Mouse (Mus musculus) kidney, embryonic 14.5 days (tissue): ENCODE data around the gene Adamts14. TPM values are rescaled to one million over a fixed set of nuclear protein-coding genes. Genes with fewer than 3 reads are reported as not detected.

Experiments
- ATAC-seq: fragments of 200-750 bp; cut with Nextera tagmentation; 2 replicates; pipeline ENCODE4 v1.8.0; 2017; ENCODE audit warnings: moderate number of reproducible peaks, mild to moderate bottlenecking, moderate TSS enrichment, moderate library complexity; ENCODE audit not compliant: low FRiP score, low TSS enrichment
- H3K27ac ChIP-seq: fragments of 300-500 bp; sonication (generic); 2 replicates; pipeline ENCODE4 v1.5.1; 2014; ENCODE audit warnings: low read depth, mild to moderate bottlenecking, low read length, moderate library complexity, mixed read lengths
- H3K27me3 ChIP-seq: fragments of 300-500 bp; sonication (generic); 2 replicates; pipeline ENCODE4 v1.6.1; 2014; ENCODE audit warnings: mild to moderate bottlenecking, low read length; ENCODE audit not compliant: control insufficient read depth, insufficient read depth
- H3K36me3 ChIP-seq: fragments of 300-500 bp; sonication (generic); 2 replicates; pipeline ENCODE4 v1.6.1; 2014; ENCODE audit warnings: low read length, mixed read lengths; ENCODE audit not compliant: control insufficient read depth, insufficient read depth
- H3K4me1 ChIP-seq: fragments of 300-500 bp; sonication (generic); 2 replicates; pipeline ENCODE4 v1.6.1; 2014; ENCODE audit warnings: low read length, mixed read lengths; ENCODE audit not compliant: control insufficient read depth, insufficient read depth
- H3K4me2 ChIP-seq: fragments of 300-500 bp; sonication (generic); replicated peaks from 2 replicates; pipeline ENCODE4 v1.6.1; 2014; ENCODE audit warnings: low read depth, mild to moderate bottlenecking, low read length
- H3K4me3 ChIP-seq: fragments of 300-500 bp; sonication (generic); 2 replicates; pipeline ENCODE4 v1.5.1; 2014; ENCODE audit warnings: mild to moderate bottlenecking, low read length
- H3K9ac ChIP-seq: fragments of 300-500 bp; sonication (generic); 2 replicates; pipeline ENCODE4 v1.6.1; 2014; ENCODE audit warnings: low read depth, mild to moderate bottlenecking, low read length, moderate library complexity
- H3K9me3 ChIP-seq: fragments of 300-500 bp; sonication (generic); 2 replicates; pipeline ENCODE4 v1.6.1; 2016; ENCODE audit warnings: low read length; ENCODE audit not compliant: control insufficient read depth
- WGBS: fragments of 180-500 bp; shearing (Covaris S2); extraction: QIAGEN DNeasy Blood & Tissue Kit; methylation state at CpG from one replicate; pipeline ENCODE4 v1.1.7; 2014; 5-methylcytosine and 5-hydroxymethylcytosine counted together
- polyA plus RNA-seq: library from polyadenylated mRNA; unstranded; fragments of >200 nt; fragmentation: Nextera tagmentation; extraction: Ambion mirVana; gene quantifications from 2 replicates; pipeline ENCODE4 v1.2.1, GENCODE M21; 2014

Adamts14 gene
- polyA plus RNA-seq, 1 experiment from 2014 or later: 1.3 TPM

DNA sequence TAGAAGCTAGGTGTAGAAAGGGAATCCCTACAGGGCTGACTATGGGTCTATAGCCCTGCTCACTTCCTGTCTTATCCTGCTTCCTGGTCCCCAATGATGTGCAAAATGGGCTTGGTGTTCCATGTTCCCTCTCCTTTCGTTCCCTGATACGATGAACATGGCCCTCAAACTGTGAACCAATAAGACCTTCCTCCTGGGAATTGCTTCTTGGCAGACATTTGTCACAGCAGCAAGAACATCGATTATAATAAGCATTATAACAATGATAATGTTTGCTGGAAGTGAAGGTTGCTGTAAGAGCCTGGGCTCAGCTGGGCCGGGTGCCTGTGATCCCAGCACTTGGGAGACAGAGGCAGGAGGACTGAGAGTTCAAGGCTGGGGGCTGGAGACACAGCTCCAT lies 11.1 kb upstream of the Adamts14 start:
- Histone ChIP-seq H3K9ac (no peak overlapping the region), H3K4me3 (no peak overlapping the region), H3K36me3 (no peaks in the 10 kb centered on the region), H3K9me3 (no peaks in the 10 kb centered on the region), H3K27ac (no peak overlapping the region), H3K4me2 (no peak overlapping the region), H3K27me3 (no peaks in the 10 kb centered on the region), H3K4me1 (peaks cover 14% of the 10 kb centered on the region; the same call in 1 of the 2 replicates)
- 91% methylated on average over 4 of the region's 4 CpGs for WGBS
- ATAC-seq: no peak

DNA sequence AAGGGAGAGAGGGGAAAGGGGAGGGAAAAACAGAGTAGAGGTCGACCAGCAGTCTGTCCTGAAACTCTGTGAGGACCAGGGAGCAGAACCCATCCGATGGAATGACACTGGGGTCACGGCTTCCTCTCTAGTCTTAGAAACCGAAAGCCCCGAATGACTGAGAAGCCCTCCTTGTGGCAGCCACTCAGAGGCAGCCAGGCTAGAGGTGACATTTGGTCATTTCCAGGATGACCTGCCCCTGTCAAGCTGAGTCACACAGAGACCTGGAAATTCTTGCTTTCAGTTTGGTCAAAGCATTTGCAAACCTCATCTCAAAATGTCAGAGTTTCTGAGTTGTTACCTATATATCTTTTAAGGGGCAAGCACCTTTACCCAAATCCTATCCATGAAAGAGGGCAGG lies 7.9 kb upstream of the Adamts14 start:
- no peak for ATAC-seq
- Histone ChIP-seq H3K9ac (no peak overlapping the region), H3K4me3 (no peak overlapping the region), H3K27me3 (no peaks in the 10 kb centered on the region), H3K36me3 (no peaks in the 10 kb centered on the region), H3K9me3 (no peaks in the 10 kb centered on the region), H3K4me1 (peaks cover 13% of the 10 kb centered on the region; the same call in 1 of the 2 replicates), H3K4me2 (no peak overlapping the region), H3K27ac (no peak overlapping the region)
- 66% methylated on average over 5 of the region's 5 CpGs for WGBS

DNA sequence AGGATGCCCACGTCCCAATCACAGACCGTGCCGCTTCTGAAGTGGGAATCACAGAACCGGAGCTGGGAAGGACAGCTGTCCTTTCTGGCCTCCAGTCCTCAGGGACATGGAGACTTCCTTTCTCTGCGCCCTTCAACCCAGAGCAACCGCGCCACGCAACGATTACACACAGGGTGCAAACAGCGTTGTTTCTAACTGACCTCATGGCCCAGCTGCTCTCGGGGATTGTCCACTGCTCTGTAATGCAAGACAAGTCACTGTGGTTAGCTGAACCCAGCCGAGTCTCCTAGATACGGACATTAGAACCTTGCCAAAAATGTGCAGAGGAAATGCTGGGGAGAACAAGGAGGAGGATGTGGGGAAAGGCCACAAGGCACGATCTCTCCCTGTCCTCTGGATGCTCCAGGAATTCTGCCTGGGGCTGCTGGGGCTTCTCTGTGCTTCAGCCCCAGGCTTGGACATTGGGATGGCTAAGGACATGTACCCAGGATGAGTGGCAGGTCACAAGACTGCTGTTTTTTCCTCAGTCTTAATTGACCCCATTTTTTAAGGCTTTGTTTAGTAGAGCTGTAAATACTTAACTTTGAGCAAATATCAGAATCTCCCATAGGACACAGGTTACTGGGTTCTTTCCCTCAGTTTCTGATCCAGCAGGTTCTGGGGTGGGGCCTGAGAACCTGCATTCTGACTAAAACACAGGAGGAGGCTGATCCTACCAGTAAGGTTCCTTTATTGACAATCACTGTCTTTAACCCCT lies 4.9 kb upstream of the Adamts14 start:
- Histone ChIP-seq H3K36me3 (no peaks in the 10 kb centered on the region), H3K9ac (no peak overlapping the region), H3K4me2 (no peak overlapping the region), H3K9me3 (no peaks in the 10 kb centered on the region), H3K27me3 (no peaks in the 10 kb centered on the region; the same call in 1 of the 2 replicates), H3K4me1 (0 out of 2 replicates have a peak, but pooled peaks cover 7% of the 10 kb centered on the region), H3K4me3 (no peak overlapping the region), H3K27ac (no peak overlapping the region)
- WGBS: 60% methylated on average over 14 of the region's 14 CpGs
- no peak for ATAC-seq

DNA sequence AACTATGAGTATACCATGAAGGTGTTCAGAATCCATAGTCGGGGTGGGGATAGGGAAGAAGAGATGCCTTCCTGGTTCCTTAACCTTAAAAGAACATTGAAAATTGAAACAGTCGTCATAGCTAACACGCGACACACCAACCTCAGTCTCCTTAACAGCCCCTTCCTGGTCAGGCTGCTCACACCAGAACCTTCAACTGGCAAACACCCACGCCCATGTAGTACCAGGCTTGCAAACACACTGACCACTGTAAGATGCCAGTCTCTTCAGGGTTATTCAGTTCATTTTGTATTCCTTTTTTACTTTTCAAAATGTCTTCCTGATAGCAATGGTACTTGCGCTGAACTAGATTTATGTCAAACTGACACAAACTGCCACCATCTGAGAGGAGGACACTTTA lies 3.8 kb upstream of the Adamts14 start:
- H3K9me3 ChIP-seq: no peaks in the 10 kb centered on the region
- 95% methylated on average over 6 of the region's 6 CpGs for WGBS
- no peak overlapping the region for H3K4me2 ChIP-seq
- H3K9ac ChIP-seq: no peak overlapping the region
- H3K36me3 ChIP-seq: no peaks in the 10 kb centered on the region
- H3K4me3 ChIP-seq: no peak overlapping the region
- ATAC-seq: no peak
- no peaks in the 10 kb centered on the region; the same call in 1 of the 2 replicates for H3K27me3 ChIP-seq
- no peak overlapping the region for H3K27ac ChIP-seq
- H3K4me1 ChIP-seq: 0 out of 2 replicates have a peak, but pooled peaks cover 12% of the 10 kb centered on the region

DNA sequence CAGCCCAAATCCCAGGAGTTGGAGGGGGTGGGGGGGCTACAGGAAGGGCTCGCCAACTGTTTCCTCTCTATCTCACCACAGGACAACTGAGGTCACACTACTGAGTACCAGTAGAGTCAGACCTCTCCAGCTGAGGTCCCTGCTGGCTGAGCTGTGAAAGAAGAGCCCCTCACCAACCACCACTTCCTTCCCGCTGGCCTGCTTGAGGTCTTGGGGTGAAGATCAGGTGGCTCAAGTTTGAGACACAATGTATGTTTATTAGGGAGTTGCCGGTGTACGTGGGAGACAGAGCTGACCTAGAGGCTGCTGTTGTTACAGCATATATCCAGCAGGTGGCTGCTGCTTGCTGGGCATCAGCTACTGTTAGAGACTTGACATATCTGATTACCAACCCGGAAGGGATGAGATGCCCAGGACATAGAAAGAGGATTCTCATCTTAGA lies 2.5 kb upstream of the Adamts14 start:
- H3K4me3 ChIP-seq: no peak overlapping the region
- H3K27me3 ChIP-seq: no peaks in the 10 kb centered on the region; the same call in 1 of the 2 replicates
- H3K4me1 ChIP-seq: 0 out of 2 replicates have a peak, but pooled peaks cover 12% of the 10 kb centered on the region
- no peak overlapping the region for H3K4me2 ChIP-seq
- no peaks in the 10 kb centered on the region for H3K9me3 ChIP-seq
- H3K36me3 ChIP-seq: no peaks in the 10 kb centered on the region
- WGBS: 3% methylated on average over 5 of the region's 5 CpGs
- no peak overlapping the region for H3K9ac ChIP-seq
- ATAC-seq: peak; percentile 37; the same call in 1 of the 2 replicates
- no peak overlapping the region for H3K27ac ChIP-seq

DNA sequence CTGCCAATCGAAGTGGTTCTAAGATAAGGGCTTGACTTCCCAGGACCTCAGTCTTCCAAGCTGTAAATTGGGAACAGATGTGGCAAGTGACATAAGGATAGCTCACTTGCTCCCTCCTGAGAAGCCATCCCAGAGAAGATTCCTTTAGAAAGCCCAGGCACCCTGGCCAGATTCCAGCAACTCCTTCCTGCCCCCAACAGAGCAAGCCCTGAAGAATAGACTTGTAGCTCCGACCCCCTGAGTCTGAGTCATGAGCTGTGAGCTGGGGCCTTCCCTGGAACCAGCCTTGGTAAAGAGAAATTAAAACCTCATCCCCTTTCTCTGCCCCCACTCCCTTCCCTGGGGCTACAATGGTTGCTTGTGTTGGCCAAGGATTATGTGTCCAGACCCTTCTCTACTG lies 1.3 kb upstream of the Adamts14 start:
- WGBS: 63% methylated on average over 2 of the region's 2 CpGs
- H3K4me3 ChIP-seq: no peak overlapping the region
- H3K4me1 ChIP-seq: 0 out of 2 replicates have a peak, but pooled peaks cover 12% of the 10 kb centered on the region
- ATAC-seq: no peak
- H3K36me3 ChIP-seq: no peaks in the 10 kb centered on the region
- H3K27ac ChIP-seq: no peak overlapping the region
- no peaks in the 10 kb centered on the region for H3K9me3 ChIP-seq
- no peak overlapping the region for H3K4me2 ChIP-seq
- H3K9ac ChIP-seq: no peak overlapping the region
- no peaks in the 10 kb centered on the region; the same call in 1 of the 2 replicates for H3K27me3 ChIP-seq

DNA sequence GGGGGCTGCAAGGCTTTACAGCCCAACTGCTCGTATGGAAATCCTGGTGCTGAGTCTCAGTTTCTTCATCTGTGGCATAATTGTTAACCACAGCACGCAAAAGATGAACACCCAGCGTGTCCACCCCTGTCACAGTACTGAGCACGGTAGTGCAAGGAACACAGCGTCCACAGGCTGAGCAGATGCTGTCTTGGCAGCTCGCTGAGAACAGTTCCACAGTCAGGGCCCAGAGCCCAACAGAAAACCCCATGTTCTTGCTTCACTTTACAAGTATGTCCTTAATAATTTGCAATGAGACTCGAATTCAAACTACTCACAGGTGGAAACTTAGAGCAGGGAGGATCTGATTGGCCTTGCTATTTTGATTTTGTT lies 592 bp upstream of the Adamts14 start:
- Histone ChIP-seq H3K27ac (no peak overlapping the region), H3K9me3 (no peaks in the 10 kb centered on the region), H3K36me3 (no peaks in the 10 kb centered on the region), H3K27me3 (no peaks in the 10 kb centered on the region; the same call in 1 of the 2 replicates), H3K4me2 (peak overlapping the region; percentile 86), H3K4me1 (0 out of 2 replicates have a peak, but pooled peaks cover 12% of the 10 kb centered on the region), H3K9ac (0 out of 2 replicates have a peak overlapping the region, but pooled peaks have one; percentile 67), H3K4me3 (peak overlapping the region; percentile 54)
- ATAC-seq: no peak
- WGBS: 51% methylated on average over 7 of the region's 7 CpGs

DNA sequence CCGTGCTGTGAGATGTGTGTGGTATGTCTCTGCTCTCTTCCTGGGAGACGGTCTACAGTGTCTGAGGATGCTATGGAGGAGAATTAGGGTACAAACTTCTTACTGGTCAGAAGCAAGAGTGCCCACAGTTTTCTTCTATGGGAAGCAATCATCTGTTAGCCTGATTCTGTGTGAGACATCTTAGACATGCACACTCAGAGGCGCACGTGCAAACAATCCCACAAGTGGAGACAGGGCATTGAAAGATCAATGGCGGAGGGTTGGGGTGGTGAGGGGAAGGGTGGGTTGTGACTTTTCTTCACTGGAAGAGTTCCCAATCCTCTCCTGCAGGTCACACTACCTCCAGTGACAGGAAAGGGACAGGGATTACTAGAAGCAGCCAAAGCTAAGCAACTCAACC lies 607 bp downstream of the Adamts14 start:
- Histone ChIP-seq H3K4me3 (peak overlapping the region; percentile 54), H3K27me3 (no peaks in the 10 kb centered on the region; the same call in 1 of the 2 replicates), H3K9me3 (no peaks in the 10 kb centered on the region), H3K4me1 (0 out of 2 replicates have a peak, but pooled peaks cover 5% of the 10 kb centered on the region), H3K4me2 (peak overlapping the region; percentile 86), H3K27ac (no peak overlapping the region), H3K36me3 (no peaks in the 10 kb centered on the region), H3K9ac (peak overlapping the region; percentile 67)
- no peak for ATAC-seq
- WGBS: 43% methylated on average over 5 of the region's 5 CpGs

DNA sequence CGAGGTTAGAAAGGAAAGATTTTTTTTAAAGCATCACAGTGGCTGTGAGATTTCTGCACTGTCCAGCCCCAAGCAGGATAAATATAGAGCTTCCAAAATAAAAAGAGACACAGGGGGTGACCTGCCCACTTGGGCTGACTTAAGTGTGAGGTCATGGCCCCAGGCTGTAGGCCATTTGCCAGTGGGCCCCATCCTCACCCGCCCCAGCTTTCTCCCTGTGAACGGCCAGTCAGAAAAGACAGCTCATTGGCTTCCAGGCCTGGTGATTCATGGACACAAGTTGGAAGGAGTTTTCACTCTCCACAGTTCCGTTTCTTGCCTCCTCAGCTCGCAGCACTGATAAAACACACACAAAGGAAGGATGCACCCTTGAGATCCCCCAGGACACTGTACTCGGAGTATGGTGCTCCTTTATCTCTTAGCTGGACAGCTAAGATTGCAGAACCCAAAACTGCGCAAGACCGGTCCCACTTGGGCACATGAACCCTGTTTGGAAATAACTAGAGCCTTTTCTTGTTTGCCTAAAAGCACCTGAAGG lies 1.1 kb downstream of the Adamts14 start:
- H3K27ac ChIP-seq: no peak overlapping the region
- H3K4me1 ChIP-seq: 0 out of 2 replicates have a peak, but pooled peaks cover 5% of the 10 kb centered on the region
- no peaks in the 10 kb centered on the region for H3K36me3 ChIP-seq
- no peaks in the 10 kb centered on the region; the same call in 1 of the 2 replicates for H3K27me3 ChIP-seq
- 40% methylated on average over 8 of the region's 8 CpGs for WGBS
- ATAC-seq: no peak
- H3K4me3 ChIP-seq: 0 out of 2 replicates have a peak overlapping the region, but pooled peaks have one; percentile 54
- peak overlapping the region; percentile 86 for H3K4me2 ChIP-seq
- no peaks in the 10 kb centered on the region for H3K9me3 ChIP-seq
- no peak overlapping the region for H3K9ac ChIP-seq
